Mouse (Mus musculus) heart, postnatal 10 days (tissue): Measurements from ENCODE around the gene Btrc. TPM values are rescaled to one million over a fixed set of nuclear protein-coding genes. Genes with fewer than 3 reads are reported as not detected.

ENCODE experiments used
- DNase-seq, 2 experiments: peaks; one replicate each; pipeline ENCODE4 v3.0.0; 2021
- intact Hi-C: fragments of 180-260 bp; cut with DNase I; formaldehyde crosslinking; loops from one replicate; pipeline ENCODE4 v1.15.1; 2025
- total RNA-seq, 2 experiments: library from RNA; stranded (reverse); gene quantifications; 2 replicates each; pipeline ENCODE4 v1.2.3; 2021

Gene Btrc
- total RNA-seq, 2 experiments from 2014 or later, result 22.6 to 24.9 TPM

- DNase-seq, result peak; percentile 90 to 96
- intact Hi-C loops, result no loop called here
Observed at GRCm38 (mm10) chr19:45560153-45560890, 196.8 kb downstream of the Btrc start, which contains the start of the genes Poll and Gm17018. Gene Poll (minus strand): TSS chr19:45560531. Gene Gm17018 (plus strand): TSS chr19:45560615.

DNA sequence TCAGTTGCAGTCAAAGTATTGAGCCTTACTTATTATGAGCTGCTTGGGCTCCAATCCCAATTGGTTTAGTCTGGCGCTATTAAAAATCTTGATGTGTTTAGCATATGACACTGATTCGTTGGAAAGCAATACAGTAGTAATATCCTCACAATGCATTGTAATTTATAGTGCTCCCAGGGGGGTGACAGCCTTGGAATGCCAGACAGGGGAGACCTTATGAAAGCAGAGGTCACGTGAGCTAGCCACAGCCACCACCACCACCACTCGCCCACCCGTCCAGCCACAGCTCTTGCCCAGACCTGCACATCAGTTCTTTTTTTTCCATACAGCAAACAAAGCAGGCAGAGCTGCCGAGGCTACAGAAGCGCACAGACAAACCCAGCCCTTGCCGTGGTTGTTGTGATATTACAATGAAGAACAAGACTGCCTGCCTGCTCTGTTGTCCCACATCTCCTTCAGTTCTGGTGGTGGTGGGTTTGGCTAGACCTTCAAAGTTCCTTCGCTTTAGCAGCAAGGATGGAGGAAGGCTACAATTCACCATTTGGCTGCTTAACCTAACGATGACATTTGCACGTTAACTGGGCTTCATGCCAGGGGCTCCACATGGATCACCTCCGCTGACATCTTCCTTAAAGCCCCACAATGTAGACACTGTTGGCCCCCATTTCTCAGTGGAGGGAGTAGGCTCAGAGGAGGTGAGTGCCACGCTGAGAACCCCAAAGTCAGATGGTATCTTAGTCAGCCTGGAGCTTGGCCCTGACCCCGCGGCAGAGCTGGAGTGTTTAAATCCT lies 202.6 kb downstream of the Btrc start:
- intact Hi-C loops, result no loop called here
- DNase-seq, result no peak

DNA sequence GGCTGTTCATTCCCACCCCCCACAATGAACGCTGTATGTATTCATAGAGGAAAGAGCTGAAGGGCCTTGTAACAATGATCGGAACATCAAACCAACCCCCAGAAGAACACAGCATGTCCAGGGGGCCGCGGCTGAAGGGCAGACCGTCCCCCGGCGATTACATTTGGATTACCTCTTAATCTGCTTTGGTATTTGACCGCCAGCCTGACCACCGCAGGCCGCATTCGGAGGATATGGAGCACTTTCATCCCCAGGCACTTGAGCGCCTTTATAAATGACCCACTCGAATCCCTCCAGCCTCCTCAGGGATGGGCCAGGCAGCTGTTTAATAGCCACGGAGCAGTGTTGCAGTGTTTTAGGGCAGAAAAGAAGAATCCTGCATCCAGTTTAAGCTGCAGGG lies 203.8 kb downstream of the Btrc start:
- intact Hi-C loops, result no loop called here
- DNase-seq, result no peak

GRCm38 (mm10) chr19:45573033-45573432 lies 209.5 kb downstream of the Btrc start:
- intact Hi-C loops, result loop anchor here (10.0 kb wide), 1 partner anchor 432 kb away; the partner anchor contains the start of gene Hps6
- DNase-seq, result no peak

DNA sequence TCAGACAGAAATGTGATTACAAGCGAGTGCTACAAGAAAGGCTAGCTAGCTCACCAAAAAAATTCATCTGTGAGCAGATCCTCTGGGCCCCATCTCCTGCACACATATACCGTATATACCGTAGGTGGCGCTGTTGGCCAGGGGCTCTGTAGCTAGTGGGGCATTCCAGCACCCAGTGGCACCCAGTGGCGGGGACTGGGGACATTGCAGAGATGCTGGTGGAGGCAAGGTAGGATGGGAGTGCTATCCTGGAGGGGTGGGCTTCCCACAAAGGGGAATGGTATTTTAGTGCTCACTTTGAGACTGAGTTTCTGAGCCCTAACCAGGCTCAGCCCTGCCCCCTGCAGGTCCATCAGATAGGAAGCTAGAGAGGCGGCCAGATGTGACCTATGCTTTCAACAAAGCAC lies 210.3 kb downstream of the Btrc start:
- intact Hi-C loops, result loop anchor here (1.0 to 10.0 kb wide), 2 partner anchors 173 to 431 kb away; partner anchors contain the start of gene Hps6
- peak; percentile 86 to 90 for DNase-seq

DNA sequence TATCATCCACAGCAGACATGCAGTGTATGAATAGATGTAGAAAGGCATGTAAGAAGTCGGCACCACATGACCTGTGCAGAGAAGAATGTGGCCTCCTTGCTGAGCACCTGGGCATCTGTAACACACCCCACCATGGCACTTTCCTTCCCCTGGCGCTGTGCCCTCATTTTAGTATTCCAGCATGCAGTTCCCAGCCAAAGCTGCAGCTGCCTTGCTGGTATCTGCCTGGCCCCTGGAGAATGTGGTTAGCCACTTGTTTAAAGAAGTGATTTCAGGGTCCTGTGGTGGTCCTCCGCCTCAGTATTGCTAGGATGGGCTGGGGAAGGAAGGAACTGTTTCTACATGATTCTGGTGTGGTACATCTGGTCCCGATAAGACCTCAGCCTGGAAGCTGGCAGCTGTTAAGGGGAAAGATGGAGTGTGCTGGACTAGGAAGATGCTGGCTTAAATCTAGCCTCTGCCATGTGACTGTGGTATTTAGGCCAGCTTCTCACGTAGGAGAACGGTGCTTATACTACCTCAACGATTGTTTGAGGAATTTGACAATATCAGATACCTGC lies 210.9 kb downstream of the Btrc start:
- peak in 1 of 2 experiments; percentile 35 for DNase-seq
- intact Hi-C loops, result loop anchor here (1.0 to 10.0 kb wide), 2 partner anchors 173 to 430 kb away; partner anchors contain the start of gene Hps6

DNA sequence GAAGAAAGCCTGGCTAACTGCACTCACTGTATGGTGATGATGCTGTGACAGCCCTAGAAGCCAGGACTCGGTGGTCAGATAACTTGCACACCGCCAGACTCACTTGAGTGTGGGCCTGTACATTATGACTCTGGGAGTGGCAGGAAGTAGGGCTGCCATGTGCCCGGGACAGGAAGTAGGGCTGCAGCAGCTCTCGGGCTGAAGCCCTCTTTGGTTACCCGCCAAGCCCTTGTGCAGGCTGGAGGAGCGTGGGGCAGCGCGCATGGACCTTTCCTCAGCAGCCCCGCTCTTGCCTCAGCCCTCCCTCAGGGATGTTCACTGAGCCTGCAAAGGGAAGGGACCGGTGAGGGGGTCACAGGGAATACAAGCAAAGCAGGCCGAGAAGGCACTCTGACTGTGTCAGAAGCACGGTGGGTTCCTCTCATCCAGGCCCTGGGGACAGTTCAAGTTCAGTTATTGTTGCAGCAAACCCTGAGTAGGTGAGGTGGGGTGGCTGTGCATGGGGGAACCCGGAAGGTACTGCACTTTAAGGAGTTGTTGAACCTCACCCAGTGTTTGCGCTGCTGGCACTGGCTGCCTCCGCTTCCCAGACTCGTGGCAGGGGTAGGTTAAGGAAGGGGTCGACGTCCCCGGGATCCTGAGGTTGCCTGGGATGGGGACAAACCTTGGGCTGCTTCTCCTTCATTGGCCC lies 211.6 kb downstream of the Btrc start:
- intact Hi-C loops, result loop anchor here (1.0 to 10.0 kb wide), 3 partner anchors 82 to 430 kb away; partner anchors contain the start of gene Hps6
- DNase-seq, result peak; percentile 28 to 30

- intact Hi-C loops, result loop anchor here (5.0 to 10.0 kb wide), 2 partner anchors 82 to 429 kb away; partner anchors contain the start of gene Hps6
Observed at GRCm38 (mm10) chr19:45575632-45576001, 212.1 kb downstream of the Btrc start.

DNA sequence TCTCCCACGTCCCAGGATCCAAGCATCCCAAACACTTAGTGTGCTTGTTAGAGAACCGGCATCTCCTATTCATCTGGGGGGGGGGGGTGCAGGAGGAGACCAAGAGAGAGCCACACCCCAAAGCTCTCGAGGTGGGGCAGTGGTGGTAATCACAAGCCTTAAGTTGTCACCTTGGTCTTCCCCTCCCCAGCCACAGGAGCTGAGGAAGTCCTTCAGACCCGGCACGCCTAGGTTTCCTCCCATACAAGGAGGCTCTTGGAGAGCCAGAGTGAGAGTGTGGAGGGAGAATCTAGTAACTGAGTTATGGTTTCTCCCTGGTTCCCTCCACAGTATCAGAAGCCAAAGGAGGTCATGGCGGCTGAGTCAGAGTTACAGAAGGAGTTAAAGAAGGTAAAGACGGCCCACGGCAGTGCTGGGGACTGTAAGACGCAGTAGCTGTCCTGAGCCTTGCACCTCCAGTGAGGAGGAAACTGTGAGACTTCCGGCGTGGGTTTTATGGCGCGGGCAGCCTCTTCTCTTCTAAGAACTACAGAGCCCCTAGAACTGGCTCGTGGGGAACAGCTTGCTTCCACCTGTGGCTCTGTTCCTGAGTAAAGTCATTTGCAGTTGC lies 213.7 kb downstream of the Btrc start:
- DNase-seq, result no peak
- intact Hi-C loops, result loop anchor here (5.0 to 10.0 kb wide), 2 partner anchors 80 to 428 kb away; partner anchors contain the start of gene Hps6

More at GRCm38 (mm10) chr19:45575632-45576001, 212.1 kb downstream of the Btrc start:
- peak in 1 of 2 experiments; percentile 22 for DNase-seq

- intact Hi-C loops, result loop anchor here (5.0 to 10.0 kb wide), 2 partner anchors 78 to 426 kb away; partner anchors contain the start of gene Hps6
- DNase-seq, result peak; percentile 51 to 57
Observed at GRCm38 (mm10) chr19:45578976-45579375, 215.4 kb downstream of the Btrc start.

DNA sequence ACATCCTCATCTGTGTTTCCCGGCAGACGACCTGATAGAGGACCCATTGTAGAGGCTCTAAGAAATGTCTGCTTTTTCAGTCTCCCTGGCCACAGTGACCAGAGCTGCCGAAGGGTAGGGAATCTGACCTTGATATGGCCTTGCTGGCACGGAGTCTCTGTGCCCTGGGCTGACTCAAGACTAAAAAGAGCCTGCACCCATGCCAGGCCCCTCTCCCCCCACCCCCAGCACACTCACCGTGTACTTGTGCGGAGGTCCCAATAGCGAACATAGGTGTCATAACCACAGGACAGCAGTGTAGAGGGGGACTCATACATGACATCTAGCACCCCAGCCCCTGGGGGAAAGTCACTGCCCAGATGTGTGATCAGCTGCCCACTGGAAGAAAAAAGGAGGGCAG lies 215.9 kb downstream of the Btrc start:
- intact Hi-C loops, result loop anchor here (5.0 to 10.0 kb wide), 2 partner anchors 78 to 425 kb away; partner anchors contain the start of gene Hps6
- peak; percentile 50 to 57 for DNase-seq

Other genes starting within 250 kb of the Btrc start
- under 1 TPM; 0.27 to 0.48 TPM for gene Tlx1, start 213.1 kb upstream of the Btrc start, total RNA-seq
- gene Lbx1, start 127.9 kb upstream of the Btrc start, total RNA-seq, result not detected
- gene Poll, start 196.8 kb downstream of the Btrc start, total RNA-seq, result 1 to 10 TPM; 7.4 to 8.9 TPM
- 10 to 100 TPM; 15.0 to 16.5 TPM for gene Gm17018, start 196.9 kb downstream of the Btrc start, total RNA-seq